Mouse (Mus musculus) kidney, adult 2 months (tissue): Measurements from ENCODE around the gene Wdfy3. TPM values are rescaled to one million over a fixed set of nuclear protein-coding genes. Genes with fewer than 3 reads are reported as not detected.
"Not testable (repeated sequence)": the region's sequence is repeated elsewhere in the genome, so short reads cannot be mapped to it uniquely, and the experiment has no call there.

Experiments
- DNase-seq: peaks from one replicate; pipeline ENCODE4 v3.0.0; 2021
- H3K27ac ChIP-seq: fragments of 200-500 bp; 2 replicates; pipeline ENCODE4 v1.5.1; 2012; ENCODE audit warnings: low read depth, low read length, control low read depth, inconsistent platforms; ENCODE audit not compliant: insufficient read depth
- H3K27me3 ChIP-seq: fragments of 200-500 bp; replicated peaks from 2 replicates; pipeline ENCODE4 v1.6.1; 2012; ENCODE audit warnings: mild to moderate bottlenecking, moderate library complexity, low read length, inconsistent platforms; ENCODE audit not compliant: control insufficient read depth, insufficient read depth
- H3K36me3 ChIP-seq: fragments of 200-500 bp; 2 replicates; pipeline ENCODE4 v1.6.1; 2012; ENCODE audit warnings: mild to moderate bottlenecking, moderate library complexity, low read length, inconsistent platforms; ENCODE audit not compliant: control insufficient read depth, insufficient read depth
- H3K4me1 ChIP-seq: fragments of 200-500 bp; 2 replicates; pipeline ENCODE4 v1.6.1; 2011; ENCODE audit warnings: low read length; ENCODE audit not compliant: control insufficient read depth, insufficient read depth
- H3K4me3 ChIP-seq: fragments of 200-500 bp; 2 replicates; pipeline ENCODE4 v1.5.1; 2011; ENCODE audit warnings: mild to moderate bottlenecking, low read depth, low read length, control low read depth; ENCODE audit not compliant: insufficient read depth
- CTCF ChIP-seq: fragments of 200-500 bp; conservative IDR thresholded peaks from 2 replicates; pipeline ENCODE4 v1.5.1; 2011; ENCODE audit warnings: low read depth, mild to moderate bottlenecking, control low read depth, low read length, moderate library complexity, mixed read lengths; ENCODE audit not compliant: insufficient read depth, insufficient read length
- POLR2A ChIP-seq: fragments of 200-500 bp; IDR thresholded peaks from one replicate; pipeline ENCODE4 v1.6.1; 2011; ENCODE audit warnings: low read depth, low read length, control low read depth
- WGBS: fragments of 180-500 bp; shearing (Covaris S2); methylation state at CpG from one replicate; pipeline ENCODE4 v1.1.7; 2018; 5-methylcytosine and 5-hydroxymethylcytosine counted together
- polyA plus RNA-seq: library from polyadenylated mRNA; depleted of rRNA; stranded (reverse); fragments of >200 nt; gene quantifications from 2 replicates; pipeline ENCODE4 v1.2.3, GENCODE M21; 2012; rRNA removed

Wdfy3 gene
- 39.7 and 49.2 TPM in 2 replicates for polyA plus RNA-seq

DNA sequence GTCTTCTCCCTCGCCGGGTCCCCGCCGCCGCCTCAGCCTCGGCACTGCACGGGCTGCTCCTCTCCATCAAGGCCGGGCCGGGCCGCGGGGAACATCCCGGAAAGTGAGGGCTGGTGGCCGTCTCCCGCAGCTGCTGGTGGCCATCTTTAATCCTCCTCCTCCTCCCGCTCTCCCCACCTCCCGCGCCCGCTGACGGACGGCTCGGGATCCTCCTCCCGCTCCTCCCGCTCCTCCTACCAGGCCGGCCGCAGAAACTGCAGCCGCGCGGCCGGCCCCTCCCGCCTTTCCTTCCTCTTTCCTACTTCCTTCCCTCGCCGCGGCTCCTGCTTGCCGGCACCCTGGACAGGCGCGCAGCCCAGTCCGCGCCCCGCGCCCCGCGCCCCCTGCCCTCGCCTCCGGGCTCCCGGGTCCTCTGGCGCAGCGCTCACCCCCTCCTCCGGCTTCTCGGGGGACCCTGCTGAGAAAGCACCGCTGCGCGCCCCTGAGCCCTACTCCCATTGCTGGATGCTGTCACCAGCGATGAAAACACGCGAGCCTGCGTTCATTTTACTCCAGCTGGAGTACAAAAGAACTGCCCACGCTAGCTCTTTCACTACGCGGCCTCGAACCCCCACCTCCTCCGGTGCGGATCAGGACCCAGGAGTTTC, at the start of gene Wdfy3:
Gene Wdfy3 (minus strand): TSS at position 155 of the 647 bp plus-strand sequence.
- Histone ChIP-seq H3K4me1 (peaks cover 9% of the 10 kb centered on the region; the same call in 1 of the 2 replicates), H3K27me3 (no peaks in the 10 kb centered on the region), H3K27ac (peak within 1 kb of the TSS; percentile 96), H3K4me3 (peak within 1 kb of the TSS; percentile 97), H3K36me3 (no peaks in the 10 kb centered on the region)
- WGBS = 2% methylated on average over 56 of the region's 62 CpGs
- peak; percentile 94 for DNase-seq
- TF ChIP-seq POLR2A (peak; percentile 75), CTCF (no peak)

DNA sequence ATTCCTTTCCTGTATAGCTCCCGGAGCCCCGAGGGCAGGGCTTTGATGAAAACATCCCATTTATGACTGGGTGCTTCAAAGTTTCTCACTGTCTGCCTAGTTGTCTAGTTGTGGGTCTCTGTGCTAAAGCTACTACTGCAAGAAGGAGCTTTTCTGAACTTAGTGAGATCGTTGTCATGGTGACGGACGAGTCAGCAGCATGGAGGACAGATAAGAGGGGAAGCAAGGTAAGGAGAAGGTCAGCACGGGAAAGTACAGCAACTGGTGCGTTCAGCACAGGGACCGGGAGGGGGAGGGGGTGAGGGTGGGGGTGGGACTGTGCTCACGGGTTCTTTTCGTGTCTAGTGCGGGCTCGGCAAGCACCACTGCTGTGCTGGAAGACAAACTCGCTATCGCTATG, 43.3 kb upstream of the Wdfy3 start:
- no peak for TF ChIP-seq POLR2A
- TF ChIP-seq CTCF = no peak
- WGBS = 48% methylated on average over 14 of the region's 14 CpGs
- 0 out of 2 replicates have a peak, but pooled peaks cover 1% of the 10 kb centered on the region for H3K27me3 ChIP-seq

DNA sequence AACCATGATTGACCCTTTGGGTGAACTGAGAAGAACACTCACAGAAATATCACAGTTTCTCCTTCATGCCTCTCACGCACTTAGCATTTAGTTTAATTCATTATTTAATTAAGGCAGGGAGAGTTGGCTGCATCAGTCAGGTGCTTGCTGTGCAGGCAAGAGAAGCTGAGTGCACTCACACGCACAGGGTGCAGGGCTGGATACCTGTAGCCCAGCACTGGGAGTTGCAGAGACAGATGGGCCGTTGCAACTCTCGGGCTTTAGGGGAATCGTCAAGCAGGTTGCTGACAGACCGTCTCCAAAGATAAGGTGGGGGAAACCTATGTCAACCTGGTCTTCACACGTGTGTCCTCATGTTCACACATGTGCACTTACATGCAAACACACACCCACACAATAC, 42.3 kb upstream of the Wdfy3 start:
- TF ChIP-seq CTCF = no peak
- no peak for TF ChIP-seq POLR2A
- no peaks in the 10 kb centered on the region for H3K36me3 ChIP-seq
- H3K4me3 ChIP-seq = no peak overlapping the region
- no peak overlapping the region for H3K27ac ChIP-seq
- no peak for DNase-seq
- WGBS = 83% methylated on average over 7 of the region's 7 CpGs
- H3K27me3 ChIP-seq = 0 out of 2 replicates have a peak, but pooled peaks cover 1% of the 10 kb centered on the region
- no peaks in the 10 kb centered on the region for H3K4me1 ChIP-seq

More for the DNA sequence above, 43.3 kb upstream of the Wdfy3 start:
- no peak overlapping the region for H3K27ac ChIP-seq
- no peak for DNase-seq
- no peak overlapping the region for H3K4me3 ChIP-seq
- H3K4me1 ChIP-seq = no peaks in the 10 kb centered on the region
- no peaks in the 10 kb centered on the region for H3K36me3 ChIP-seq

DNA sequence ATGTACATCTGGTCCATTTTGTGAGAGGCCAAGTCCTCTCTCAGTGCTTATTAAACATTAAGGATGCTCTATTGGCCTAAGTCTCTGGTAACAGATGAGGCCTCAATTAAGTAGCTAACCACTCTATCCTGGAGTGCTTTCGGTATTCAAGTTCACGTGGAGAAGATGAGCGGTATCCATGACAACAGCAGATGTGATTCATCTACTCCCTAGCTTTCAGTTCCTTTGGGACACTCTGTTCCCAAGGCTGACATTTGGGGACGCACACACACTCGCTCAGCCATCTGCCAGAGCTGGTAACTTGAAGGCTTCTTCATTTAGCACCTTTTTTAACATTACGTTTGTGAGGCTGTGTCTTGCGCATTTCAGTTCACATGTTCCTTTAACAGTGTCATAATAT, 40.3 kb upstream of the Wdfy3 start:
- WGBS = 81% methylated on average over 7 of the region's 7 CpGs

GRCm38 (mm10) chr5:102105919-102106318, 36.2 kb upstream of the Wdfy3 start:
- 81% methylated on average over 3 of the region's 3 CpGs for WGBS
- DNase-seq = no peak
- no peak overlapping the region for H3K27ac ChIP-seq
- no peaks in the 10 kb centered on the region for H3K27me3 ChIP-seq
- no peak for TF ChIP-seq CTCF
- no peak for TF ChIP-seq POLR2A
- no peak overlapping the region for H3K4me3 ChIP-seq
- no peaks in the 10 kb centered on the region for H3K36me3 ChIP-seq
- H3K4me1 ChIP-seq = no peaks in the 10 kb centered on the region

More for the DNA sequence above, 40.3 kb upstream of the Wdfy3 start:
- H3K36me3 ChIP-seq = no peaks in the 10 kb centered on the region
- H3K4me1 ChIP-seq = no peaks in the 10 kb centered on the region
- TF ChIP-seq POLR2A (no peak), CTCF (no peak)
- DNase-seq = no peak
- H3K27me3 ChIP-seq = 0 out of 2 replicates have a peak, but pooled peaks cover 1% of the 10 kb centered on the region
- H3K27ac ChIP-seq = no peak overlapping the region
- H3K4me3 ChIP-seq = no peak overlapping the region

DNA sequence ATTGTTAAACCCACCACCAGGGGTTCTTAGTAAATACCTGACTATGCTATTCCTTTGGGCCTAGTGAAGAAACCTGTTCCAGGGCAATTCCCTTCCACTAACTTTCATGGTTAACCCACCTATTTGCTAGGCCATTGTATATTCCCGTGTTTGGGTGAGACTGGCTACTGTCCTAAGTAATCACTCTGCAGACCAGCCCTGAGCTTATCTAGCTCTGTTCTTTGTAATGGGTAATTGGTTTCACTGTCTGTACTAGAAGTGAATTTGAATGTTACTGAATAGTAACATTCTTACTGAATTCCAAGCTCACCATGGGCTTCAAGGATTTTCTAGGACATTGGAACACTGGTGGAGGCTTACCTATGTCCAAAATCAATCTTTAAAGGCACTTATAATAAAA, 32.1 kb upstream of the Wdfy3 start:
- DNase-seq, H3K4me1 ChIP-seq, H3K27me3 ChIP-seq, H3K36me3 ChIP-seq, H3K4me3 ChIP-seq, H3K27ac ChIP-seq: not testable (repeated sequence)
- WGBS = 88% methylated on average over 1 of the region's 1 CpGs

DNA sequence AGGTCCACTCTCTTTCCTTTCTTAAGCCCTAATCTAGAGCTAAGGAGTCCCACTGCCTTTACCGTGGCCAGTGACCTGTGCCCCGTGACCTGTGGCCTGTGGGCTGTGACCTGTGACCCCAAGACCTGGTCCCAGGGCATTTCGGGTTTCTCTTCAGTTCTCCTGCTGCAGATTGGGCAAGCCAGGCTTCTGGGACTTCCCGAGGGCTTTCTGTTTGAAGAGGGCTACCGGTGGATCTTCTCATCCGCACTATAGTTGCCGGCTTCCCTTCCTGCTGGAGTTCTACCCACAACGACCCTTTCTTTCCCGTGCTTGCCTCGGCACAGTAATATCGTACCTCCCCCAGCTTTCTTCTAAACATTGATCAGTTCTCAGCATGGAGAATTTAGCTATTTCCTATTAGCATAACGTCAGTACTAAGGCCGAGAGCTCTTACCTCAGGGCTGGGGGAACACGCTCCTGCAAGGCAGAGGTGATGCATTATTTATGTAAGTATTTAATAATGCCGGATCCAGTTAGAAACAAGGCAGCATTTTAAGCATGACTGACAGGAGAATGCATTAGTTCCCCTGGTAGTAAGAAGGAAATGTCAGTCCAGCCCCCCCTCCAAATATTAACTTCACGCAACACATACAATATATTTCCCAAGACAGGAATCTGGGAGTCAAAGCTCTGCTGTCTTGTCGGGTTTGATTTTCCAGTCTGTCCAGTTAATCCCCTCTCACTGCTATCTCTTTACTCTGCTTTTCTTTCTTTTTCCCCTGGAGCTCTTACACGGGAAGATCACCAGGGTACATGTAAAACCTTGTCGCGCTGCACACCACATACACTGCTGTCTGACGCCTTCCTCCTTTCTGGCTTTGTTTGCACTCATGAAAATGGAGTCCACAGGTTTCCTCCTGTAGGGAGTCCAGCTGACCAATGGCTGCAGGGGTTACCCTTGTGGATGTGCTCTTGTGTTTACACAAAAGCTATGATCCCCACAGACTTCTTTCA, 30.8 kb upstream of the Wdfy3 start:
- no peaks in the 10 kb centered on the region for H3K4me1 ChIP-seq
- H3K4me3 ChIP-seq = no peak overlapping the region
- no peak for DNase-seq
- TF ChIP-seq POLR2A (no peak), CTCF (no peak)
- H3K36me3 ChIP-seq = no peaks in the 10 kb centered on the region
- no peak overlapping the region for H3K27ac ChIP-seq
- 70% methylated on average over 21 of the region's 21 CpGs for WGBS
- H3K27me3 ChIP-seq = no peaks in the 10 kb centered on the region
